Mouse (Mus musculus) megakaryocyte, embryonic 14.5 days (primary cell): Measurements from ENCODE around the gene H2-D1.

Experiments
- FLI1 ChIP-seq: IDR thresholded peaks from 2 replicates; pipeline ENCODE4 v1.6.1; 2012; ENCODE audit warnings: low read length, inconsistent platforms, mixed read lengths
- GATA1 ChIP-seq: IDR thresholded peaks from 3 replicates; pipeline ENCODE4 v1.6.1; 2012; ENCODE audit warnings: mixed read lengths, low read length, inconsistent platforms, borderline replicate concordance

- TF ChIP-seq GATA1 = no peak
- TF ChIP-seq FLI1 = no peak
These were observed 12.2 kb downstream of the H2-D1 start for GRCm38 (mm10) chr17:35274770-35275169.
